Mouse (Mus musculus): Measurements from ENCODE around the gene Otogl. TPM values are rescaled to one million over a fixed set of nuclear protein-coding genes. Genes with fewer than 3 reads are reported as not detected.

Otogl gene
- total and polyA plus RNA-seq, 2 experiments = not detected

GRCm38 (mm10) chr10:107905274-107906034 is 6.5 kb downstream of the Otogl start:
- TF ChIP-seq POLR2A (IDR thresholded peaks at IDR 0.05; ENCODE audit: extremely low read depth, insufficient read depth, low read length) (no peak), CTCF (IDR thresholded peaks at IDR 0.05; ENCODE audit: low read depth, low read length) (no peak)
- Histone ChIP-seq H3K4me3 (ENCODE audit: insufficient read depth, low read depth, low read length) (no peak overlapping the region), H3K27ac (replicated peaks; ENCODE audit: insufficient read depth, low read depth, low read length) (no peak overlapping the region), H3K27me3 (ENCODE audit: control insufficient read depth, insufficient read depth, low read length) (no peaks in the 10 kb centered on the region), H3K9ac (ENCODE audit: low read depth, low read length) (no peak overlapping the region), H3K36me3 (ENCODE audit: control insufficient read depth, insufficient read depth, low read length) (no peaks in the 10 kb centered on the region), H3K4me1 (ENCODE audit: control insufficient read depth, insufficient read depth, low read length) (no peaks in the 10 kb centered on the region), H3K79me2 (ENCODE audit: control insufficient read depth, insufficient read depth, low read length) (no peaks in the 10 kb centered on the region)
- DNase-seq (ENCODE audit: extremely low read depth, low read depth, low spot score) = no peak
- WGBS = 49% methylated on average over 7 of the region's 7 CpGs

- 66% methylated on average over 8 of the region's 8 CpGs for WGBS
- TF ChIP-seq POLR2A (IDR thresholded peaks at IDR 0.05; ENCODE audit: extremely low read depth, insufficient read depth, low read length) (no peak), CTCF (IDR thresholded peaks at IDR 0.05; ENCODE audit: low read depth, low read length) (no peak)
- Histone ChIP-seq H3K27me3 (ENCODE audit: control insufficient read depth, insufficient read depth, low read length) (no peaks in the 10 kb centered on the region), H3K4me1 (ENCODE audit: control insufficient read depth, insufficient read depth, low read length) (no peaks in the 10 kb centered on the region), H3K4me3 (ENCODE audit: insufficient read depth, low read depth, low read length) (no peak overlapping the region), H3K36me3 (ENCODE audit: control insufficient read depth, insufficient read depth, low read length) (no peaks in the 10 kb centered on the region), H3K79me2 (ENCODE audit: control insufficient read depth, insufficient read depth, low read length) (no peaks in the 10 kb centered on the region), H3K27ac (replicated peaks; ENCODE audit: insufficient read depth, low read depth, low read length) (no peak overlapping the region), H3K9ac (ENCODE audit: low read depth, low read length) (no peak overlapping the region)
- no peak for DNase-seq (ENCODE audit: extremely low read depth, low read depth, low spot score)
Observed at GRCm38 (mm10) chr10:107901958-107902357, 10.0 kb downstream of the Otogl start.

- Histone ChIP-seq H3K4me1 (ENCODE audit: control insufficient read depth, insufficient read depth, low read length) (no peaks in the 10 kb centered on the region), H3K4me3 (ENCODE audit: insufficient read depth, low read depth, low read length) (no peak overlapping the region), H3K27me3 (ENCODE audit: control insufficient read depth, insufficient read depth, low read length) (no peaks in the 10 kb centered on the region), H3K36me3 (ENCODE audit: control insufficient read depth, insufficient read depth, low read length) (no peaks in the 10 kb centered on the region), H3K79me2 (ENCODE audit: control insufficient read depth, insufficient read depth, low read length) (no peaks in the 10 kb centered on the region), H3K9ac (ENCODE audit: low read depth, low read length) (no peak overlapping the region), H3K27ac (replicated peaks; ENCODE audit: insufficient read depth, low read depth, low read length) (no peak overlapping the region)
- no peak for DNase-seq (ENCODE audit: extremely low read depth, low read depth, low spot score)
- no peak for TF ChIP-seq CTCF (IDR thresholded peaks at IDR 0.05; ENCODE audit: low read depth, low read length)
- TF ChIP-seq POLR2A (IDR thresholded peaks at IDR 0.05; ENCODE audit: extremely low read depth, insufficient read depth, low read length) = no peak
- WGBS = 87% methylated on average over 13 of the region's 13 CpGs
Observed at GRCm38 (mm10) chr10:107901204-107901879, 10.6 kb downstream of the Otogl start.

GRCm38 (mm10) chr10:107899946-107900345 is 12.0 kb downstream of the Otogl start:
- TF ChIP-seq POLR2A (IDR thresholded peaks at IDR 0.05; ENCODE audit: extremely low read depth, insufficient read depth, low read length) (no peak), CTCF (IDR thresholded peaks at IDR 0.05; ENCODE audit: low read depth, low read length) (no peak)
- no peak overlapping the region for H3K9ac ChIP-seq (ENCODE audit: low read depth, low read length)
- H3K27me3 ChIP-seq (ENCODE audit: control insufficient read depth, insufficient read depth, low read length) = no peaks in the 10 kb centered on the region
- no peaks in the 10 kb centered on the region for H3K4me1 ChIP-seq (ENCODE audit: control insufficient read depth, insufficient read depth, low read length)
- no peaks in the 10 kb centered on the region for H3K36me3 ChIP-seq (ENCODE audit: control insufficient read depth, insufficient read depth, low read length)
- 92% methylated on average over 6 of the region's 6 CpGs for WGBS
- DNase-seq (ENCODE audit: extremely low read depth, low read depth, low spot score) = no peak
- no peak overlapping the region for H3K27ac ChIP-seq (replicated peaks; ENCODE audit: insufficient read depth, low read depth, low read length)
- H3K79me2 ChIP-seq (ENCODE audit: control insufficient read depth, insufficient read depth, low read length) = no peaks in the 10 kb centered on the region
- no peak overlapping the region for H3K4me3 ChIP-seq (ENCODE audit: insufficient read depth, low read depth, low read length)

DNA sequence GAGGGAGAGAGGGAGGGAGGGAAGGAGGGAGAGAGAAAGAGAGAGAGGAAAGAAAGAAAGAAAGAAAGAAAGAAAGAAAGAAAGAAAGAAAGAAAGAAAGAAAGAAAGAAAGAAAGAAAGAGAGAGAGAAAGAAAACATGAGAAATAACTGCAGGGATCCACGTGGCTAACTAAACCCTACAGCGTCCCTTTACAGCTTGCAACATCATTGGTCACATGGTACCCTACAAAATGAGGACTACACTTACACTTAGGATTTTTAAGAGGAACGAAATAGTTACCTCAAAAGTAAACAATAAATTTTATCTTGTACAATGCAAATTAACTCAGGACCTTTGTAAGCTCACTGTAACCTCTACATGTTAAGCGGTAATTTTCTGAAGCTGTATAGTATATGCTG is 15.8 kb downstream of the Otogl start:
- Histone ChIP-seq H3K27ac (replicated peaks; ENCODE audit: insufficient read depth, low read depth, low read length) (no peak overlapping the region), H3K4me1 (ENCODE audit: control insufficient read depth, insufficient read depth, low read length) (no peaks in the 10 kb centered on the region), H3K4me3 (ENCODE audit: insufficient read depth, low read depth, low read length) (no peak overlapping the region), H3K27me3 (ENCODE audit: control insufficient read depth, insufficient read depth, low read length) (no peaks in the 10 kb centered on the region), H3K36me3 (ENCODE audit: control insufficient read depth, insufficient read depth, low read length) (no peaks in the 10 kb centered on the region), H3K79me2 (ENCODE audit: control insufficient read depth, insufficient read depth, low read length) (no peaks in the 10 kb centered on the region), H3K9ac (ENCODE audit: low read depth, low read length) (no peak overlapping the region)
- whole genome bisulfite sequencing = 76% methylated on average over 4 of the region's 4 CpGs
- TF ChIP-seq CTCF (IDR thresholded peaks at IDR 0.05; ENCODE audit: low read depth, low read length) = no peak
- no peak for TF ChIP-seq POLR2A (IDR thresholded peaks at IDR 0.05; ENCODE audit: extremely low read depth, insufficient read depth, low read length)
- no peak for DNase-seq (ENCODE audit: extremely low read depth, low read depth, low spot score)
